Mouse (Mus musculus) thymus, adult 2 months (tissue): ENCODE results near the gene Olfr571. TPM values are rescaled to one million over a fixed set of nuclear protein-coding genes. Genes with fewer than 3 reads are reported as not detected.

Source experiments
- DNase-seq: peaks from one replicate; pipeline ENCODE4 v3.0.0; 2021
- H3K27ac ChIP-seq: fragments of 200-500 bp; 2 replicates; pipeline ENCODE4 v1.5.1; 2012; ENCODE audit warnings: low read length, control low read depth; ENCODE audit not compliant: control insufficient read depth, insufficient read depth
- H3K27me3 ChIP-seq: fragments of 200-500 bp; 2 replicates; pipeline ENCODE4 v1.6.1; 2012; ENCODE audit warnings: mild to moderate bottlenecking, low read length, moderate library complexity, mixed read lengths; ENCODE audit not compliant: control insufficient read depth, insufficient read depth
- H3K36me3 ChIP-seq: fragments of 200-500 bp; 2 replicates; pipeline ENCODE4 v1.6.1; 2012; ENCODE audit warnings: mild to moderate bottlenecking, low read length, moderate library complexity; ENCODE audit not compliant: control insufficient read depth, insufficient read depth
- H3K4me1 ChIP-seq: fragments of 200-500 bp; replicated peaks from 2 replicates; pipeline ENCODE4 v1.6.1; 2012; ENCODE audit warnings: low read length; ENCODE audit not compliant: control insufficient read depth, insufficient read depth
- H3K4me3 ChIP-seq: fragments of 200-500 bp; 2 replicates; pipeline ENCODE4 v1.5.1; 2012; ENCODE audit warnings: mild to moderate bottlenecking, low read length, control low read depth, moderate library complexity; ENCODE audit not compliant: control insufficient read depth, insufficient read depth
- CTCF ChIP-seq: fragments of 200-500 bp; IDR thresholded peaks from 2 replicates; pipeline ENCODE4 v1.5.1; 2012; ENCODE audit warnings: mild to moderate bottlenecking, control low read depth, low read length, moderate library complexity, borderline replicate concordance; ENCODE audit not compliant: control insufficient read depth, poor library complexity, insufficient read depth; ENCODE audit errors: extremely low read depth
- POLR2A ChIP-seq: fragments of 200-500 bp; IDR thresholded peaks from 2 replicates; pipeline ENCODE4 v1.6.1; 2012; ENCODE audit warnings: mild to moderate bottlenecking, low read length, control low read depth, moderate library complexity; ENCODE audit not compliant: control insufficient read depth, poor library complexity, insufficient read depth; ENCODE audit errors: extremely low read depth
- WGBS: fragments of 180-500 bp; shearing (Covaris S2); methylation state at CpG from one replicate; pipeline ENCODE4 v1.1.7; 2018; 5-methylcytosine and 5-hydroxymethylcytosine counted together
- polyA plus RNA-seq: library from polyadenylated mRNA; depleted of rRNA; stranded (reverse); fragments of >200 nt; gene quantifications from 2 replicates; pipeline ENCODE4 v1.2.3, GENCODE M21; 2012; rRNA removed

The Olfr571 gene
- polyA plus RNA-seq, 1 experiment: not detected

- TF ChIP-seq CTCF (no peak), POLR2A (no peak)
- WGBS: 82% methylated on average over 3 of the region's 3 CpGs
- no peak within 1 kb of the TSS for H3K27ac ChIP-seq
- H3K27me3 ChIP-seq: no peaks in the 10 kb centered on the region
- no peak within 1 kb of the TSS for H3K4me3 ChIP-seq
- H3K4me1 ChIP-seq: no peaks in the 10 kb centered on the region
- no peak for DNase-seq
- H3K36me3 ChIP-seq: no peaks in the 10 kb centered on the region
Measured at GRCm38 (mm10) chr7:102890782-102891181, 26.6 kb downstream of the Olfr571 start, which contains the start of gene Olfr569. TSS of gene Olfr569 (minus strand) at chr7:102890882.

- Histone ChIP-seq H3K27ac (no peak within 1 kb of the TSS), H3K36me3 (no peaks in the 10 kb centered on the region), H3K4me1 (no peaks in the 10 kb centered on the region), H3K27me3 (no peaks in the 10 kb centered on the region), H3K4me3 (no peak within 1 kb of the TSS)
- no peak for TF ChIP-seq CTCF
- DNase-seq: no peak
Measured at GRCm38 (mm10) chr7:102876822-102877221, 40.5 kb downstream of the Olfr571 start, which contains the start of gene Olfr568. TSS of gene Olfr568 (plus strand) at chr7:102877122.

- no peaks in the 10 kb centered on the region for H3K36me3 ChIP-seq
- 87% methylated on average over 1 of the region's 1 CpGs for WGBS
- H3K4me3 ChIP-seq: no peak within 1 kb of the TSS
- H3K27me3 ChIP-seq: no peaks in the 10 kb centered on the region
- no peaks in the 10 kb centered on the region for H3K4me1 ChIP-seq
- DNase-seq: no peak
- no peak for TF ChIP-seq POLR2A
- TF ChIP-seq CTCF: no peak
- no peak within 1 kb of the TSS for H3K27ac ChIP-seq
Measured at GRCm38 (mm10) chr7:102858665-102859064, 58.7 kb downstream of the Olfr571 start, which contains the start of gene Olfr566. TSS of gene Olfr566 (minus strand) at chr7:102858765.

GRCm38 (mm10) chr7:102855807-102856206 is 61.5 kb downstream of the Olfr571 start:
- H3K4me3 ChIP-seq: no peak overlapping the region
- no peak for DNase-seq
- TF ChIP-seq CTCF: no peak
- no peak for TF ChIP-seq POLR2A
- no peaks in the 10 kb centered on the region for H3K27me3 ChIP-seq
- H3K4me1 ChIP-seq: no peaks in the 10 kb centered on the region
- H3K27ac ChIP-seq: no peak overlapping the region
- no peaks in the 10 kb centered on the region for H3K36me3 ChIP-seq

Other genes with a start within 250 kb of the Olfr571 start
- 14.0 and 16.3 TPM in 2 replicates for gene Trim68, start 230.2 kb downstream of the Olfr571 start, polyA plus RNA-seq
- gene Olfr557, start 221.6 kb downstream of the Olfr571 start, polyA plus RNA-seq: not detected in 2 replicates
- 0.11 and 0.49 TPM in 2 replicates for gene Olfr558, start 215.3 kb downstream of the Olfr571 start, polyA plus RNA-seq
- gene Olfr33, start 198.5 kb downstream of the Olfr571 start, polyA plus RNA-seq: not detected in 2 replicates
- gene Olfr559, start 190.0 kb downstream of the Olfr571 start, polyA plus RNA-seq: not detected in 2 replicates
- not detected in 2 replicates for gene Olfr560, start 158.2 kb downstream of the Olfr571 start, polyA plus RNA-seq
- gene Olfr78, start 158.1 kb downstream of the Olfr571 start, polyA plus RNA-seq: 0.29 and 0.32 TPM in 2 replicates
- not detected in 2 replicates for gene Olfr561, start 146.3 kb downstream of the Olfr571 start, polyA plus RNA-seq
- not detected in 2 replicates for gene Olfr564, start 114.1 kb downstream of the Olfr571 start, polyA plus RNA-seq
- gene Olfr566, start 58.8 kb downstream of the Olfr571 start, polyA plus RNA-seq: not detected in 2 replicates
- gene Olfr568, start 40.4 kb downstream of the Olfr571 start, polyA plus RNA-seq: not detected in 2 replicates
- gene Olfr569, start 26.7 kb downstream of the Olfr571 start, polyA plus RNA-seq: not detected in 2 replicates
- gene Olfr570, start 23.0 kb downstream of the Olfr571 start, polyA plus RNA-seq: not detected in 2 replicates
- gene Olfr572, start 6.9 kb upstream of the Olfr571 start, polyA plus RNA-seq: not detected in 2 replicates
- not detected in 2 replicates for gene Olfr573-ps1, start 25.0 kb upstream of the Olfr571 start, polyA plus RNA-seq
- not detected in 2 replicates for gene Olfr574, start 30.9 kb upstream of the Olfr571 start, polyA plus RNA-seq
- not detected in 2 replicates for gene Olfr575, start 41.2 kb upstream of the Olfr571 start, polyA plus RNA-seq
- not detected in 2 replicates for gene Olfr576, start 45.1 kb upstream of the Olfr571 start, polyA plus RNA-seq
- gene Olfr577, start 58.4 kb upstream of the Olfr571 start, polyA plus RNA-seq: not detected in 2 replicates
- gene Olfr578, start 71.8 kb upstream of the Olfr571 start, polyA plus RNA-seq: not detected in 2 replicates
- gene Olfr582, start 120.5 kb upstream of the Olfr571 start, polyA plus RNA-seq: not detected in 2 replicates
- not detected in 2 replicates for gene Olfr583, start 133.8 kb upstream of the Olfr571 start, polyA plus RNA-seq
- not detected in 2 replicates for gene Olfr584, start 164.3 kb upstream of the Olfr571 start, polyA plus RNA-seq
- gene Olfr585, start 180.2 kb upstream of the Olfr571 start, polyA plus RNA-seq: not detected in 2 replicates
- gene Olfr586, start 208.1 kb upstream of the Olfr571 start, polyA plus RNA-seq: not detected in 2 replicates
- not detected in 2 replicates for gene Olfr588-ps1, start 223.3 kb upstream of the Olfr571 start, polyA plus RNA-seq
- gene Olfr589, start 238.8 kb upstream of the Olfr571 start, polyA plus RNA-seq: not detected in 2 replicates